Mouse (Mus musculus) forebrain, embryonic 16.5 days (tissue): ENCODE data around the gene Phc2. TPM values are rescaled to one million over a fixed set of nuclear protein-coding genes. Genes with fewer than 3 reads are reported as not detected.

Source experiments
- ATAC-seq: fragments of 200-750 bp; cut with Nextera tagmentation; 2 replicates; pipeline ENCODE4 v1.8.0; 2017; ENCODE audit warnings: mild to moderate bottlenecking, moderate library complexity
- H3K27ac ChIP-seq: fragments of 300-500 bp; sonication (generic); 2 replicates; pipeline ENCODE4 v1.5.1; 2014; ENCODE audit warnings: low read length, control low read depth
- H3K27me3 ChIP-seq: fragments of 300-500 bp; sonication (generic); replicated peaks from 2 replicates; pipeline ENCODE4 v1.6.1; 2014; ENCODE audit warnings: low read length; ENCODE audit not compliant: control insufficient read depth, insufficient read depth
- H3K36me3 ChIP-seq: fragments of 300-500 bp; sonication (generic); 2 replicates; pipeline ENCODE4 v1.6.1; 2014; ENCODE audit not compliant: control insufficient read depth, insufficient read depth
- H3K4me1 ChIP-seq: fragments of 300-500 bp; sonication (generic); replicated peaks from 2 replicates; pipeline ENCODE4 v1.6.1; 2014; ENCODE audit warnings: low read length; ENCODE audit not compliant: control insufficient read depth, insufficient read depth
- H3K4me2 ChIP-seq: fragments of 300-500 bp; sonication (generic); 2 replicates; pipeline ENCODE4 v1.6.1; 2014; ENCODE audit warnings: mild to moderate bottlenecking, low read length, control low read depth
- H3K4me3 ChIP-seq: fragments of 300-500 bp; sonication (generic); replicated peaks from 2 replicates; pipeline ENCODE4 v1.5.1; 2014; ENCODE audit warnings: mild to moderate bottlenecking, low read length, control low read depth
- H3K9ac ChIP-seq: fragments of 300-500 bp; sonication (generic); replicated peaks from 2 replicates; pipeline ENCODE4 v1.6.1; 2014; ENCODE audit warnings: low read depth, low read length, control low read depth
- H3K9me3 ChIP-seq: fragments of 300-500 bp; sonication (generic); 2 replicates; pipeline ENCODE4 v1.6.1; 2016; ENCODE audit warnings: low read length; ENCODE audit not compliant: control insufficient read depth
- WGBS: fragments of 180-500 bp; shearing (Covaris S2); extraction: QIAGEN DNeasy Blood & Tissue Kit; methylation state at CpG from one replicate; pipeline ENCODE4 v1.1.7; 2014; 5-methylcytosine and 5-hydroxymethylcytosine counted together
- polyA plus RNA-seq: library from polyadenylated mRNA; unstranded; fragments of >200 nt; fragmentation: Nextera tagmentation; extraction: Ambion mirVana; gene quantifications from 2 replicates; pipeline ENCODE4 v1.2.1, GENCODE M21; 2015

The Phc2 gene
- polyA plus RNA-seq, 1 experiment from 2014 or later, result 34.9 TPM

GRCm38 (mm10) chr4:128741906-128742305, 87.4 kb downstream of the Phc2 start:
- Histone ChIP-seq H3K27me3 (no peaks in the 10 kb centered on the region), H3K9me3 (no peaks in the 10 kb centered on the region), H3K9ac (no peak overlapping the region), H3K27ac (no peak overlapping the region), H3K4me3 (no peak overlapping the region), H3K4me2 (no peak overlapping the region), H3K4me1 (peaks cover 27% of the 10 kb centered on the region), H3K36me3 (peaks cover 29% of the 10 kb centered on the region)
- ATAC-seq, result no peak
- 50% methylated on average over 5 of the region's 5 CpGs for WGBS

- H3K4me1 ChIP-seq, result peaks cover 25% of the 10 kb centered on the region
- H3K36me3 ChIP-seq, result peaks cover 35% of the 10 kb centered on the region
- H3K4me2 ChIP-seq, result no peak overlapping the region
- H3K9ac ChIP-seq, result no peak overlapping the region
- H3K9me3 ChIP-seq, result no peaks in the 10 kb centered on the region
- no peak overlapping the region for H3K27ac ChIP-seq
- no peak overlapping the region for H3K4me3 ChIP-seq
- WGBS, result 39% methylated on average over 10 of the region's 10 CpGs
- no peak for ATAC-seq
- no peaks in the 10 kb centered on the region for H3K27me3 ChIP-seq
These were observed 88.0 kb downstream of the Phc2 start for GRCm38 (mm10) chr4:128742379-128742970.

- no peak overlapping the region for H3K27ac ChIP-seq
- no peak overlapping the region for H3K9ac ChIP-seq
- H3K27me3 ChIP-seq, result no peaks in the 10 kb centered on the region
- no peak for ATAC-seq
- no peak overlapping the region for H3K4me3 ChIP-seq
- no peaks in the 10 kb centered on the region for H3K9me3 ChIP-seq
- peaks cover 22% of the 10 kb centered on the region for H3K4me1 ChIP-seq
- WGBS, result 59% methylated on average over 12 of the region's 12 CpGs
- no peak overlapping the region for H3K4me2 ChIP-seq
- peaks cover 40% of the 10 kb centered on the region for H3K36me3 ChIP-seq
These were observed 88.6 kb downstream of the Phc2 start for GRCm38 (mm10) chr4:128743031-128743626.

- ATAC-seq, result no peak
- WGBS, result 88% methylated on average over 8 of the region's 8 CpGs
- Histone ChIP-seq H3K9me3 (no peaks in the 10 kb centered on the region), H3K27me3 (no peaks in the 10 kb centered on the region), H3K9ac (no peak overlapping the region), H3K27ac (no peak overlapping the region), H3K4me1 (peaks cover 18% of the 10 kb centered on the region), H3K4me2 (no peak overlapping the region), H3K36me3 (peaks cover 53% of the 10 kb centered on the region), H3K4me3 (no peak overlapping the region)
These were observed 90.7 kb downstream of the Phc2 start for GRCm38 (mm10) chr4:128745160-128745559.

GRCm38 (mm10) chr4:128747614-128748270, 93.2 kb downstream of the Phc2 start:
- 59% methylated on average over 22 of the region's 22 CpGs for WGBS
- H3K27me3 ChIP-seq, result no peaks in the 10 kb centered on the region
- no peaks in the 10 kb centered on the region for H3K9me3 ChIP-seq
- peaks cover 66% of the 10 kb centered on the region for H3K36me3 ChIP-seq
- peaks cover 10% of the 10 kb centered on the region for H3K4me1 ChIP-seq
- no peak overlapping the region for H3K9ac ChIP-seq
- H3K27ac ChIP-seq, result 0 out of 2 replicates have a peak overlapping the region, but pooled peaks have one; percentile 16
- H3K4me2 ChIP-seq, result no peak overlapping the region
- no peak overlapping the region for H3K4me3 ChIP-seq
- ATAC-seq, result peak; percentile 29; the same call in 1 of the 2 replicates

GRCm38 (mm10) chr4:128748309-128748708, 93.8 kb downstream of the Phc2 start:
- H3K27ac ChIP-seq, result no peak overlapping the region
- ATAC-seq, result no peak
- 85% methylated on average over 7 of the region's 7 CpGs for WGBS

GRCm38 (mm10) chr4:128751006-128751405, 96.5 kb downstream of the Phc2 start:
- Histone ChIP-seq H3K27me3 (no peaks in the 10 kb centered on the region), H3K4me2 (no peak overlapping the region), H3K9ac (no peak overlapping the region), H3K36me3 (peaks cover 56% of the 10 kb centered on the region), H3K4me3 (no peak overlapping the region), H3K9me3 (no peaks in the 10 kb centered on the region), H3K27ac (no peak overlapping the region), H3K4me1 (peaks cover 6% of the 10 kb centered on the region; the same call in 1 of the 2 replicates)
- no peak for ATAC-seq
- 59% methylated on average over 5 of the region's 5 CpGs for WGBS

More at GRCm38 (mm10) chr4:128748309-128748708, 93.8 kb downstream of the Phc2 start:
- Histone ChIP-seq H3K4me3 (no peak overlapping the region), H3K9me3 (no peaks in the 10 kb centered on the region), H3K4me1 (peaks cover 6% of the 10 kb centered on the region; the same call in 1 of the 2 replicates), H3K9ac (no peak overlapping the region), H3K36me3 (peaks cover 69% of the 10 kb centered on the region), H3K27me3 (no peaks in the 10 kb centered on the region), H3K4me2 (no peak overlapping the region)

GRCm38 (mm10) chr4:128752031-128752757, 97.7 kb downstream of the Phc2 start:
- no peak overlapping the region for H3K27ac ChIP-seq
- no peak for ATAC-seq
- no peak overlapping the region for H3K4me2 ChIP-seq
- 86% methylated on average over 13 of the region's 13 CpGs for WGBS
- H3K9ac ChIP-seq, result no peak overlapping the region
- no peaks in the 10 kb centered on the region for H3K9me3 ChIP-seq
- H3K4me1 ChIP-seq, result peaks cover 5% of the 10 kb centered on the region; the same call in 1 of the 2 replicates
- peaks cover 45% of the 10 kb centered on the region for H3K36me3 ChIP-seq
- H3K27me3 ChIP-seq, result no peaks in the 10 kb centered on the region
- H3K4me3 ChIP-seq, result no peak overlapping the region

GRCm38 (mm10) chr4:128753571-128753970, 99.1 kb downstream of the Phc2 start:
- Histone ChIP-seq H3K27me3 (no peaks in the 10 kb centered on the region), H3K4me1 (no peaks in the 10 kb centered on the region), H3K27ac (no peak overlapping the region), H3K4me2 (no peak overlapping the region), H3K36me3 (peaks cover 32% of the 10 kb centered on the region), H3K4me3 (no peak overlapping the region), H3K9ac (no peak overlapping the region), H3K9me3 (no peaks in the 10 kb centered on the region)
- 83% methylated on average over 7 of the region's 7 CpGs for WGBS
- no peak for ATAC-seq
